ENCODE assay signal across 15 mouse cellular contexts in the genomic region with DNA sequence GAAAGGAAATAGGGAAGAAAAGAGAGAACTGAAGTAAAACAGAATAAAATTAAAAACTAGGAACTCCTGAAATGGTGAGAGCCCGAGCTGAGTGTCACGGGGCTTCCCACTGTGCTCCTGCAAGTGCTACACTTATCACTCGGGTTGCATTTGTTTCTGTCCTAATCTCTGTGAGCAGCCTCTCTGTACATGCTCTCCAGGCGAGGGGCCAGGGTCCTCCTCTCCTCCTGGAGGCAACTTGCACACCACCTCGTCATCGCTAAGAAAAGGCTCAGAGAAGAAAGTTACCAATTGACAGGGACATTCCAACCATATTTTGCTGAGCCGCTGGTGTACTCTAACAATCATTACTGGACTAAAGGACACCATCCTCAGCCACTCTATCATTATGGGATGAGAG. TPM values are rescaled to one million over a fixed set of nuclear protein-coding genes. Genes with fewer than 3 reads are reported as not detected.
DNase-seq lines count a peak whose midpoint lies in the region; ATAC-seq and TF ChIP-seq lines count a peak whose summit lies in the region.
"Had no signal": no experiment of that assay in that cellular context is flagged by ENCODE, and none has a peak within 500 bp of the region (broad histone marks: within the 10 kb centered on the region; RNA-seq: fewer than 3 reads in every experiment).

No protein-coding gene starts in this region.

- no peaks in the 10 kb centered on the region for H3K9me3 ChIP-seq in heart, embryonic 11.5 days (replicated peaks; ENCODE audit: control insufficient read depth, low read length)
- H3K9me3 ChIP-seq in liver, embryonic 16.5 days (replicated peaks; ENCODE audit: control insufficient read depth, low read length), result no peaks in the 10 kb centered on the region
- H3K9me3 ChIP-seq in hindbrain, embryonic 11.5 days (ENCODE audit: control insufficient read depth, low read length), result no peaks in the 10 kb centered on the region
- no peaks in the 10 kb centered on the region for H3K9me3 ChIP-seq in forebrain, embryonic 11.5 days (ENCODE audit: control insufficient read depth, low read length)
- H3K9me3 ChIP-seq: forebrain, embryonic 10.5 days; hindbrain, embryonic 15.5 days; neural tube, embryonic 13.5 days had no signal

- peak overlapping the region; percentile 17; the same call in 1 of the 2 replicates for H3K27ac ChIP-seq in heart, embryonic 11.5 days (ENCODE audit: low read depth, low read length)
- peak overlapping the region; percentile 38; the same call in 1 of the 2 replicates for H3K27ac ChIP-seq in liver, embryonic 16.5 days (ENCODE audit: low read length)
- H3K27ac ChIP-seq in hindbrain, embryonic 11.5 days (ENCODE audit: low read depth, low read length), result no peak overlapping the region
- no peak overlapping the region for H3K27ac ChIP-seq in cerebellum, adult 2 months (ENCODE audit: insufficient read depth, low read length)
- no peak overlapping the region for H3K27ac ChIP-seq in forebrain, embryonic 11.5 days (ENCODE audit: low read depth, low read length)
- H3K27ac ChIP-seq: forebrain, embryonic 10.5 days; gastrocnemius, adult 2 months; hindbrain, embryonic 15.5 days; neural tube, embryonic 13.5 days had no signal

- H3K4me1 ChIP-seq in heart, embryonic 11.5 days (ENCODE audit: control insufficient read depth, insufficient read depth, low read length), result no peaks in the 10 kb centered on the region; the same call in 1 of the 2 replicates
- H3K4me1 ChIP-seq in liver, embryonic 16.5 days (ENCODE audit: control insufficient read depth, low read depth, low read length), result peaks cover 4% of the 10 kb centered on the region; the same call in 1 of the 2 replicates
- no peaks in the 10 kb centered on the region for H3K4me1 ChIP-seq in hindbrain, embryonic 11.5 days (replicated peaks; ENCODE audit: control insufficient read depth, insufficient read depth, low read length)
- H3K4me1 ChIP-seq in cerebellum, adult 2 months (ENCODE audit: control insufficient read depth, insufficient read depth, low read length), result no peaks in the 10 kb centered on the region
- H3K4me1 ChIP-seq in forebrain, embryonic 11.5 days (replicated peaks; ENCODE audit: control insufficient read depth, insufficient read depth, low read length), result 0 out of 2 replicates have a peak, but pooled peaks cover 5% of the 10 kb centered on the region
- H3K4me1 ChIP-seq: hindbrain, embryonic 15.5 days; neural tube, embryonic 13.5 days had no signal

- peak overlapping the region; percentile 42 for H3K4me2 ChIP-seq in heart, embryonic 11.5 days
- peak overlapping the region; percentile 47; the same call in 1 of the 2 replicates for H3K4me2 ChIP-seq in liver, embryonic 16.5 days (ENCODE audit: low read depth, low read length)
- no peak overlapping the region for H3K4me2 ChIP-seq in hindbrain, embryonic 11.5 days (replicated peaks; ENCODE audit: low read depth, low read length)
- H3K4me2 ChIP-seq in forebrain, embryonic 11.5 days (ENCODE audit: low read depth, low read length, severe bottlenecking), result no peak overlapping the region
- H3K4me2 ChIP-seq: hindbrain, embryonic 15.5 days; neural tube, embryonic 13.5 days had no signal

- 36% methylated on average over 7 of the region's 7 CpGs for WGBS in heart, embryonic 11.5 days (ENCODE audit: insufficient replicate concordance)
- 32% methylated on average over 7 of the region's 7 CpGs for WGBS in liver, embryonic 16.5 days (ENCODE audit: insufficient replicate concordance)
- 79% methylated on average over 7 of the region's 7 CpGs for WGBS in hindbrain, embryonic 11.5 days
- 54% methylated on average over 7 of the region's 7 CpGs for WGBS in cerebellum, adult 2 months
- 73% methylated on average over 7 of the region's 7 CpGs for WGBS in forebrain, embryonic 11.5 days

- H3K4me3 ChIP-seq in heart, embryonic 11.5 days (ENCODE audit: low read depth, low read length), result no peak overlapping the region
- no peak overlapping the region; the same call in 1 of the 2 replicates for H3K4me3 ChIP-seq in liver, embryonic 16.5 days (ENCODE audit: low read depth, low read length)
- no peak overlapping the region for H3K4me3 ChIP-seq in hindbrain, embryonic 11.5 days (ENCODE audit: low read depth, low read length)
- H3K4me3 ChIP-seq in cerebellum, adult 2 months (replicated peaks; ENCODE audit: insufficient read depth, low read depth, low read length), result no peak overlapping the region
- no peak overlapping the region for H3K4me3 ChIP-seq in forebrain, embryonic 11.5 days (ENCODE audit: low read depth, low read length)
- H3K4me3 ChIP-seq: forebrain, embryonic 10.5 days; gastrocnemius, adult 2 months; hindbrain, embryonic 15.5 days; neural tube, embryonic 13.5 days had no signal

- no peak for TF ChIP-seq POLR2A in cerebellum, adult 2 months (IDR thresholded peaks at IDR 0.05; ENCODE audit: borderline replicate concordance, insufficient read depth, low read length)

- H3K36me3 ChIP-seq in heart, embryonic 11.5 days (ENCODE audit: control insufficient read depth, insufficient read depth, low read length), result no peaks in the 10 kb centered on the region
- H3K36me3 ChIP-seq in liver, embryonic 16.5 days (ENCODE audit: control insufficient read depth, insufficient read depth), result no peaks in the 10 kb centered on the region
- H3K36me3 ChIP-seq in hindbrain, embryonic 11.5 days (ENCODE audit: control insufficient read depth, insufficient read depth, low read length), result no peaks in the 10 kb centered on the region
- H3K36me3 ChIP-seq in forebrain, embryonic 11.5 days (ENCODE audit: control insufficient read depth, insufficient read depth, low read length), result no peaks in the 10 kb centered on the region
- H3K36me3 ChIP-seq: hindbrain, embryonic 15.5 days; neural tube, embryonic 13.5 days had no signal

- peak; percentile 69; the same call in 1 of the 2 replicates for ATAC-seq in heart, embryonic 11.5 days (replicated peaks; ENCODE audit: insufficient number of reproducible peaks, low FRiP score, low TSS enrichment)
- ATAC-seq in liver, embryonic 16.5 days (ENCODE audit: low read depth), result peak; percentile 90
- no peak for ATAC-seq in hindbrain, embryonic 11.5 days (ENCODE audit: low FRiP score)
- no peak for ATAC-seq in forebrain, embryonic 11.5 days (replicated peaks; ENCODE audit: low FRiP score)

- no peak for DNase-seq in heart, adult 8-10 months (ENCODE audit: low spot score)
- DNase-seq in Muller cell, postnatal 12 days (ENCODE audit: inconsistent ontology term), result peak; percentile 16
- DNase-seq in kidney, postnatal 10 days, result peak; percentile 43
- DNase-seq in hindbrain, embryonic 11.5 days (ENCODE audit: low spot score), result no peak
- DNase-seq in cerebellum, adult 2 months, result no peak
- no peak for DNase-seq in forebrain, embryonic 11.5 days (ENCODE audit: low spot score)
- DNase-seq: adrenal gland, postnatal 36 days; gastrocnemius, adult 2 months; lung, adult 2 months; spleen, adult 18-20 months had no signal

- no peak overlapping the region for H3K9ac ChIP-seq in heart, embryonic 11.5 days (ENCODE audit: low read depth, low read length)
- H3K9ac ChIP-seq in liver, embryonic 16.5 days (ENCODE audit: low read depth, low read length), result no peak overlapping the region
- H3K9ac ChIP-seq in hindbrain, embryonic 11.5 days (ENCODE audit: low read depth, low read length), result no peak overlapping the region
- no peak overlapping the region for H3K9ac ChIP-seq in forebrain, embryonic 11.5 days (ENCODE audit: low read length)
- H3K9ac ChIP-seq: hindbrain, embryonic 15.5 days; neural tube, embryonic 13.5 days had no signal

- no peak for TF ChIP-seq CTCF in cerebellum, adult 2 months (IDR thresholded peaks at IDR 0.05; ENCODE audit: borderline replicate concordance, insufficient read depth, low read depth, low read length)

- no peaks in the 10 kb centered on the region for H3K27me3 ChIP-seq in heart, embryonic 11.5 days (ENCODE audit: control insufficient read depth, insufficient read depth, low read length)
- no peaks in the 10 kb centered on the region; the same call in 1 of the 2 replicates for H3K27me3 ChIP-seq in liver, embryonic 16.5 days (ENCODE audit: control insufficient read depth, insufficient read depth, low read depth, low read length)
- H3K27me3 ChIP-seq in hindbrain, embryonic 11.5 days (ENCODE audit: control insufficient read depth, insufficient read depth, low read length), result no peaks in the 10 kb centered on the region
- no peaks in the 10 kb centered on the region for H3K27me3 ChIP-seq in cerebellum, adult 2 months (ENCODE audit: control insufficient read depth, insufficient read depth, low read length)
- no peaks in the 10 kb centered on the region for H3K27me3 ChIP-seq in forebrain, embryonic 11.5 days (ENCODE audit: control insufficient read depth, insufficient read depth, low read length)
- H3K27me3 ChIP-seq: hindbrain, embryonic 15.5 days; neural tube, embryonic 13.5 days had no signal

RNA-seq across cellular contexts. Expression of a gene that starts 14.0 kb away (rescaled TPM):
- polyA plus RNA-seq in heart, embryonic 11.5 days (2014; fragmentation: Nextera tagmentation; extraction: Ambion mirVana), result 37.2 and 51.9 TPM in 2 replicates
- total RNA-seq in heart, adult 8-10 months (2022), result 10 to 100 TPM; 30.6 to 39.7 (median 34.3) TPM
- polyA plus RNA-seq in liver, embryonic 16.5 days (2015; fragmentation: Nextera tagmentation; extraction: Ambion mirVana), result 5.2 and 5.4 TPM in 2 replicates
- polyA plus RNA-seq in hindbrain, embryonic 11.5 days (2014; fragmentation: Nextera tagmentation; extraction: Ambion mirVana), result 17.2 and 19.9 TPM in 2 replicates
- 3.8 and 3.9 TPM in 2 replicates for polyA plus RNA-seq in cerebellum, adult 2 months (2012; rRNA removed)
- 80.9 and 81.2 TPM in 2 replicates for polyA plus RNA-seq in forebrain, embryonic 11.5 days (2014; fragmentation: Nextera tagmentation; extraction: Ambion mirVana)

Comparison
In these comparisons a context has a peak if more than half of its experiments do, and no peak if none do; other contexts are left out.
1. ATAC-seq: peak in heart, embryonic 11.5 days (single experiment) and liver, embryonic 16.5 days (single experiment); none in hindbrain, embryonic 11.5 days (single experiment) and forebrain, embryonic 11.5 days (single experiment).
2. H3K27ac ChIP-seq: peak in heart, embryonic 11.5 days (single experiment) and liver, embryonic 16.5 days (single experiment); none in hindbrain, embryonic 11.5 days (single experiment), cerebellum, adult 2 months (single experiment) and forebrain, embryonic 11.5 days (single experiment).
3. H3K4me2 ChIP-seq: peak in heart, embryonic 11.5 days (single experiment) and liver, embryonic 16.5 days (single experiment); none in hindbrain, embryonic 11.5 days (single experiment) and forebrain, embryonic 11.5 days (single experiment).
4. DNase-seq: peak in Muller cell, postnatal 12 days (single experiment) and kidney, postnatal 10 days (single experiment); none in heart, adult 8-10 months (single experiment), hindbrain, embryonic 11.5 days (single experiment), cerebellum, adult 2 months (0 of 2) and forebrain, embryonic 11.5 days (single experiment).